30 mouse cellular contexts compared by ENCODE assay signal in the genomic region with DNA sequence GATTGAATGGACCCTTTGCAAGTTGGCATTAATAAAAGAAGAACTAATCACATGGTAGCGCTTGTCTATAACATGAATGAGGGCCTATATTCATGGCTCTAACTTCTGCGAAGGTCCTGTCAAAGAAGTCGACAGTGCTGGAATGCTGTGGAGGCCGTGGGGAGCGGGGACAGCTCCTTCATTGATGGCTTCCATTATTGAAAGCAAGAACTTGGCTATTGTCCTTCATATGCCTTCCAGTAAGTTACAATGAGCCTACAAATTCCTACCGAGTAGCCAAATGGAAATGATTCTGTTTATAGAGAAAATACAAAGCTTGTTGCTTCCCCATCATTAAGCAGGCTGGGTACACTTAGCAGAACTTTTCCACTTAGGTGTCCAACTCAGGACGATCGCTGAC.
DNase-seq lines count a peak whose midpoint lies in the region; ATAC-seq and TF ChIP-seq lines count a peak whose summit lies in the region.
"Had no signal": no experiment of that assay in that cellular context is flagged by ENCODE, and none has a peak within 500 bp of the region (broad histone marks: within the 10 kb centered on the region; RNA-seq: fewer than 3 reads in every experiment).

No protein-coding gene starts in this region.

- no peak for ATAC-seq in hindbrain, embryonic 14.5 days (ENCODE audit: low FRiP score)
- ATAC-seq in neural tube, embryonic 12.5 days (ENCODE audit: low FRiP score, low read depth): peak; percentile 37; the same call in 1 of the 2 replicates
- no peak for ATAC-seq in neural tube, embryonic 15.5 days (ENCODE audit: low FRiP score)
- ATAC-seq in limb, embryonic 15.5 days (ENCODE audit: insufficient number of reproducible peaks, low FRiP score, low TSS enrichment, low read depth): no peak; the same call in 1 of the 2 replicates
- no peak for ATAC-seq in midbrain, embryonic 14.5 days (ENCODE audit: low FRiP score, low TSS enrichment)
- ATAC-seq: activated CD4-positive, CD25-positive, alpha-beta regulatory T cell, adult 4 months; CD4-positive, CD25-positive, alpha-beta regulatory T cell, adult 4 months; forebrain, embryonic 14.5 days; intestine, postnatal 0 days; midbrain, embryonic 16.5 days had no signal

- no peaks in the 10 kb centered on the region for H3K36me3 ChIP-seq in hindbrain, embryonic 10.5 days
- H3K36me3 ChIP-seq in hindbrain, embryonic 14.5 days (replicated peaks; ENCODE audit: control insufficient read depth, insufficient read depth): no peaks in the 10 kb centered on the region
- H3K36me3 ChIP-seq in neural tube, embryonic 12.5 days: no peaks in the 10 kb centered on the region
- H3K36me3 ChIP-seq in neural tube, embryonic 15.5 days: no peaks in the 10 kb centered on the region
- no peaks in the 10 kb centered on the region for H3K36me3 ChIP-seq in limb, embryonic 15.5 days
- no peaks in the 10 kb centered on the region for H3K36me3 ChIP-seq in midbrain, embryonic 14.5 days (ENCODE audit: control insufficient read depth, insufficient read depth, low read length)
- no peaks in the 10 kb centered on the region for H3K36me3 ChIP-seq in kidney, adult 2 months (ENCODE audit: control insufficient read depth, insufficient read depth, low read length)
- H3K36me3 ChIP-seq: midbrain, embryonic 10.5 days had no signal

- 50% methylated on average over 8 of the region's 8 CpGs for WGBS in hindbrain, embryonic 10.5 days
- WGBS in hindbrain, embryonic 14.5 days: 31% methylated on average over 8 of the region's 8 CpGs
- WGBS in neural tube, embryonic 12.5 days: 31% methylated on average over 8 of the region's 8 CpGs
- 21% methylated on average over 8 of the region's 8 CpGs for WGBS in neural tube, embryonic 15.5 days
- 61% methylated on average over 8 of the region's 8 CpGs for WGBS in limb, embryonic 15.5 days
- WGBS in midbrain, embryonic 14.5 days: 68% methylated on average over 8 of the region's 8 CpGs
- WGBS in kidney, adult 2 months: 62% methylated on average over 8 of the region's 8 CpGs

- no peak for TF ChIP-seq CTCF in kidney, adult 2 months (conservative IDR thresholded peaks at IDR 0.05; ENCODE audit: insufficient read depth, insufficient read length, low read depth, low read length)

- TF ChIP-seq POLR2A in kidney, adult 2 months (IDR thresholded peaks at IDR 0.05; ENCODE audit: low read depth, low read length): no peak

- peaks cover 33% of the 10 kb centered on the region for H3K4me1 ChIP-seq in hindbrain, embryonic 10.5 days (replicated peaks)
- no peaks in the 10 kb centered on the region for H3K4me1 ChIP-seq in hindbrain, embryonic 14.5 days (replicated peaks; ENCODE audit: control insufficient read depth, insufficient read depth, low read length)
- H3K4me1 ChIP-seq in neural tube, embryonic 12.5 days: peaks cover 7% of the 10 kb centered on the region; the same call in 1 of the 2 replicates
- no peaks in the 10 kb centered on the region for H3K4me1 ChIP-seq in neural tube, embryonic 15.5 days
- H3K4me1 ChIP-seq in limb, embryonic 15.5 days: peaks cover 14% of the 10 kb centered on the region
- no peaks in the 10 kb centered on the region for H3K4me1 ChIP-seq in midbrain, embryonic 14.5 days (ENCODE audit: control insufficient read depth, insufficient read depth, low read length)
- no peaks in the 10 kb centered on the region for H3K4me1 ChIP-seq in kidney, adult 2 months (ENCODE audit: control insufficient read depth, insufficient read depth, low read length)

- no peak overlapping the region for H3K4me3 ChIP-seq in hindbrain, embryonic 10.5 days
- H3K4me3 ChIP-seq in hindbrain, embryonic 14.5 days (replicated peaks; ENCODE audit: low read length): no peak overlapping the region
- no peak overlapping the region for H3K4me3 ChIP-seq in neural tube, embryonic 12.5 days
- no peak overlapping the region for H3K4me3 ChIP-seq in neural tube, embryonic 15.5 days (replicated peaks)
- no peak overlapping the region for H3K4me3 ChIP-seq in limb, embryonic 15.5 days
- H3K4me3 ChIP-seq in midbrain, embryonic 14.5 days (replicated peaks; ENCODE audit: low read depth, low read length): no peak overlapping the region
- no peak overlapping the region for H3K4me3 ChIP-seq in kidney, adult 2 months (ENCODE audit: insufficient read depth, low read depth, low read length)
- H3K4me3 ChIP-seq: midbrain, embryonic 10.5 days had no signal

- no peaks in the 10 kb centered on the region for H3K27me3 ChIP-seq in hindbrain, embryonic 10.5 days (ENCODE audit: insufficient read depth, poor library complexity, severe bottlenecking)
- no peaks in the 10 kb centered on the region for H3K27me3 ChIP-seq in hindbrain, embryonic 14.5 days (ENCODE audit: control insufficient read depth, insufficient read depth, low read length)
- no peaks in the 10 kb centered on the region for H3K27me3 ChIP-seq in neural tube, embryonic 12.5 days (replicated peaks)
- H3K27me3 ChIP-seq in neural tube, embryonic 15.5 days (replicated peaks): no peaks in the 10 kb centered on the region
- H3K27me3 ChIP-seq in limb, embryonic 15.5 days: no peaks in the 10 kb centered on the region
- no peaks in the 10 kb centered on the region for H3K27me3 ChIP-seq in midbrain, embryonic 14.5 days (ENCODE audit: control insufficient read depth, insufficient read depth, low read length)
- no peaks in the 10 kb centered on the region for H3K27me3 ChIP-seq in kidney, adult 2 months (replicated peaks; ENCODE audit: control insufficient read depth, insufficient read depth, low read length)

- DNase-seq in hindbrain, embryonic 10.5 days (ENCODE audit: low spot score): peak; percentile 27
- DNase-seq in hindbrain, embryonic 14.5 days (ENCODE audit: low spot score): no peak
- no peak for DNase-seq in midbrain, embryonic 14.5 days
- no peak for DNase-seq in kidney, adult 2 months
- DNase-seq: adrenal gland, adult 2 months; adrenal gland, postnatal 36 days; cerebellum, adult 2 months; cerebellum, postnatal 25 days; gastrocnemius, postnatal 25 days; heart, adult 18-20 months; heart, postnatal 4 days; kidney, postnatal 14 days; layer of hippocampus, adult 9-11 months; liver; lung, adult 2 months; lung, postnatal 14 days; right cerebral cortex, adult 18-20 months; spleen, adult 18-20 months; thymus, postnatal 14 days had no signal

- H3K27ac ChIP-seq in hindbrain, embryonic 10.5 days: peak overlapping the region; percentile 40; the same call in 1 of the 2 replicates
- H3K27ac ChIP-seq in hindbrain, embryonic 14.5 days: no peak overlapping the region
- H3K27ac ChIP-seq in neural tube, embryonic 12.5 days: no peak overlapping the region
- no peak overlapping the region for H3K27ac ChIP-seq in neural tube, embryonic 15.5 days (replicated peaks)
- H3K27ac ChIP-seq in limb, embryonic 15.5 days: peak overlapping the region; percentile 54
- no peak overlapping the region for H3K27ac ChIP-seq in midbrain, embryonic 14.5 days (replicated peaks; ENCODE audit: low read depth, low read length)
- H3K27ac ChIP-seq in kidney, adult 2 months (ENCODE audit: insufficient read depth, low read depth, low read length): no peak overlapping the region
- H3K27ac ChIP-seq: liver, embryonic 14.5 days; midbrain, embryonic 10.5 days had no signal

- H3K9me3 ChIP-seq in hindbrain, embryonic 10.5 days: peaks cover 2% of the 10 kb centered on the region; the same call in 1 of the 2 replicates
- H3K9me3 ChIP-seq in hindbrain, embryonic 14.5 days (ENCODE audit: control insufficient read depth, low read length): no peaks in the 10 kb centered on the region
- H3K9me3 ChIP-seq in neural tube, embryonic 12.5 days: no peaks in the 10 kb centered on the region
- no peaks in the 10 kb centered on the region; the same call in none of the 2 replicates for H3K9me3 ChIP-seq in neural tube, embryonic 15.5 days (replicated peaks)
- no peaks in the 10 kb centered on the region for H3K9me3 ChIP-seq in limb, embryonic 15.5 days
- H3K9me3 ChIP-seq in midbrain, embryonic 14.5 days (ENCODE audit: control insufficient read depth, low read length): no peaks in the 10 kb centered on the region
- H3K9me3 ChIP-seq: midbrain, embryonic 10.5 days had no signal

- no peak overlapping the region for H3K9ac ChIP-seq in hindbrain, embryonic 14.5 days
- H3K9ac ChIP-seq in neural tube, embryonic 12.5 days: no peak overlapping the region
- no peak overlapping the region for H3K9ac ChIP-seq in neural tube, embryonic 15.5 days (replicated peaks)
- no peak overlapping the region for H3K9ac ChIP-seq in limb, embryonic 15.5 days
- no peak overlapping the region for H3K9ac ChIP-seq in midbrain, embryonic 14.5 days (replicated peaks; ENCODE audit: low read length)
- H3K9ac ChIP-seq: liver, embryonic 14.5 days had no signal

- H3K4me2 ChIP-seq in hindbrain, embryonic 14.5 days (replicated peaks): no peak overlapping the region
- no peak overlapping the region for H3K4me2 ChIP-seq in neural tube, embryonic 12.5 days (replicated peaks)
- H3K4me2 ChIP-seq in neural tube, embryonic 15.5 days: no peak overlapping the region
- no peak overlapping the region for H3K4me2 ChIP-seq in limb, embryonic 15.5 days
- H3K4me2 ChIP-seq in midbrain, embryonic 14.5 days (ENCODE audit: low read length): no peak overlapping the region
- H3K4me2 ChIP-seq: heart, embryonic 11.5 days had no signal

Comparison
In these comparisons a context has a peak if more than half of its experiments do, and no peak if none do; other contexts are left out.
1. H3K27ac ChIP-seq: peak in hindbrain, embryonic 10.5 days (single experiment) and limb, embryonic 15.5 days (single experiment); none in hindbrain, embryonic 14.5 days (single experiment), neural tube, embryonic 12.5 days (single experiment), neural tube, embryonic 15.5 days (single experiment), midbrain, embryonic 14.5 days (single experiment) and kidney, adult 2 months (single experiment).